Mouse (Mus musculus) CD4-positive naive resting alpha-beta T cell, adult 57 days (primary cell): Measurements from ENCODE around the gene Ugt3a2. TPM values are rescaled to one million over a fixed set of nuclear protein-coding genes. Genes with fewer than 3 reads are reported as not detected.

ENCODE experiments used
- total RNA-seq: library from RNA; stranded (reverse); gene quantifications from one replicate; pipeline ENCODE4 v1.2.4, GENCODE M21; 2023

Gene Ugt3a2
- not detected for total RNA-seq

DNA sequence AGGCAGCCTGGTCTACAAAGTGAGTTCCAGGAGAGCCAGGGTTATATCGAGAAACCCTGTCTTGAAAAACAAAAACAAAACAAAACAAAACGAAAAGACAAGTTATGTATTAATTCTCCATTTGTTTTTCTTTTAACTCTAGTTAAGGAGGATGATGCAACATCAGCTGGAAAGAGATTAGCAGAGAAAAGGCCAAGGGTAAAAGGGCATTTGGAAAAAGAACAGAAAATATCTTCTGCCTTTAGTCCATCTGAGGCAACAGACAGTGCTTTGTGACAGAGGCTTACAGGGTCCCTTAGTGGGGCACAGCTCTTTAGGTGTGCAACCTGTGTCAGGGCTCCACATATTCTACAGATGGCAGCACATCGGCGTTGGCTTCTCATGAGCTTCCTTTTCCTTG lies at the start of gene Ugt3a2:
Gene Ugt3a2 (plus strand): TSS at position 210 of the 400 bp plus-strand sequence.

Other genes with a start within 250 kb of the Ugt3a2 start
- 10.1 TPM for gene Lmbrd2, start 195.0 kb upstream of the Ugt3a2 start, total RNA-seq
- 3.4 TPM for gene Skp2, start 180.1 kb upstream of the Ugt3a2 start, total RNA-seq
- not detected for gene Ugt3a1, start 58.7 kb upstream of the Ugt3a2 start, total RNA-seq
- gene Capsl, start 100.5 kb downstream of the Ugt3a2 start, total RNA-seq: not detected
- 352 TPM for gene Il7r, start 194.6 kb downstream of the Ugt3a2 start, total RNA-seq